Mouse (Mus musculus): Measurements from ENCODE around the gene Rpl12. TPM values are rescaled to one million over a fixed set of nuclear protein-coding genes. Genes with fewer than 3 reads are reported as not detected.

Rpl12 gene
- total RNA-seq (2022) = 10 to 100 TPM; 56.3 to 66.1 (median 58.9) TPM

DNA sequence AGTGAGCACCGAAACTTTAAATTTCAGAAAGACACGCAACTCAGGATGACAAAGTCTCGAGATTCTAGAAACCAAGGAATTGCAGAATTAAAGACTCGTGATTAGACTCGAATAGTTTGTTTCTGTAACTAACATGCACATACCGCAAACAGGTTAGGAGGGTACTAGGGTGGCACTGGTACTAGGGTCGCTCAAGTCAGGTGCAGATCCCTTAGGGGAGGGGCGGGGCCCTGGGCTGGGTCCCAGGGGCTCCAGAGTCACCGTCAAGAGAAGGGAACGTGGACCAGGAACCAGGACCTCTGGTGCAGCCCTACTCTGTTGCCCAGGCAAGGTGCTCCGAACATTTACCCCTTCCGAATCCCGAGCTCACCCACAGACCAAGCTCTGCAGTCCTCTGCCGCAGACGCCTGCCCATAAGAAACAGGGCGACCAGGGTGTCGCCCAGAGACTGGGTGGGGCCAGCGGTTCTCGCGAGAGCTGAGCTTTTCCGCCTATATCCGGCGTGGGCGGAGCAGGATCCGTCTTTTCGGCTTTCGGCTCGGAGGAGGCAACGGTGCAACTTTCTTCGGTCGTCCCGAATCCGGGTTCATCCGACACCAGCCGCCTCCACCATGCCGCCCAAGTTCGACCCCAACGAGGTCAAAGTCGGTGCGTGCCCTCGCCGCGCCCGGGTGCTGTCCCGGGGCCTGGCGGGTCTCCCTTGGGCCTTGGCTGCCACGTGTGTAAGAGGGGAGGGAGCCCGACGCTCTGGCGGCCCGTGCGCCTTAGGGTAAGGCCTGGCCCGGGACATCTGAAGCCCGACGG lies at the start of gene Rpl12, which contains the start of gene Lrsam1:
Gene Rpl12 (plus strand): TSS at position 368 of the 804 bp plus-strand sequence.
Gene Lrsam1 (minus strand): TSS at position 423 of the 804 bp plus-strand sequence.
- DNase-seq (ENCODE audit: low spot score) = peak; percentile 94

- no peak for DNase-seq (ENCODE audit: low spot score)
Measured at GRCm38 (mm10) chr2:32911639-32912182, 49.6 kb upstream of the Rpl12 start.

DNA sequence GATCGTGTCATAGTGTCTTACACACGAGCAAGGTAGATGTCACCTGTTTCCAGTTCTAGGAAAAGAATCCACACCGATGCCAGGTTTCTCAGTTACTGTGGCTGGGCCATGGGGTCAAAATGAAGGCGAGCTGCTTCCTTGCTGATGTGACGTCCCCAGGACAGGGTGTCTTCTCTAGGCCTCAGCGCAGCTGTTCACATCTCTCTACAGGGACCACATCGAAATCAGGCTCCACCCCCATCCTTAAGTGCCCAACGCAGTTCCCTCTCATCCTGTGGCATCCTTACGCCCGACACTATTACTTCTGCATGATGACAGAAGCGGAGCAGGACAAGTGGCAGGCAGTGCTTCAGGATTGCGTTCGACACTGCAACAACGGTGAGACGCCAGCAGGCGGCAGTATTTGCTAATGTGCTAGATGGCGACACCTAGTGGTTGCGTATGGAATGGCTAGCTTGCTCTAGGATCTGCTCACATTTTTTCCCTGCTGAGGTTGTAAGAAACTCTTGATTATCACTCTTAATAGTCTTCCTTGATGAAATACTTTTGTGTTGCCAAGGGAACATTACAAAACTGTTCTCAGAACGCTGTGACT lies 49.1 kb upstream of the Rpl12 start:
- peak; percentile 87 for DNase-seq (ENCODE audit: low spot score)

DNA sequence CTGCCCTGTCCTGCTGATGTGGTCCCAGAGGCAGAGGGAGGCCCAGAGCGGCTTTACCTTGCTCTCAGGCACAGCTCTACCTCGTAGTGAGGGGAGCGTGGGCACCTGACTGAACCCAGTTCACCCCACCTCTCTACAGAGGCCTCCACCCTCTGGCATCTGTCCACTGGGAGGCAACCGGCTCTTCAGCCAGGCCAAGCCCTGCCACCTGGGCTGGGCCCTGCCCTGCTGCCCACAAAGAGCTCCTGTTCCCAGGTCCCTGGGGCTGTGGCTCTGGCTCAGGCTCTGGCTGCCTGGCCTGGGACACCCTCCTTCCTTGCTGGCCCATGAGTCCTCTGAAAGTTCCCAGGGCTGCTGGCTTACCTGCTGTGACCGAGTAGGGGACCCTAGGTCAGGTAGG lies 47.0 kb upstream of the Rpl12 start:
- DNase-seq (ENCODE audit: low spot score) = no peak

GRCm38 (mm10) chr2:32914896-32915295 lies 46.5 kb upstream of the Rpl12 start:
- peak; percentile 73 for DNase-seq (ENCODE audit: low spot score)

DNA sequence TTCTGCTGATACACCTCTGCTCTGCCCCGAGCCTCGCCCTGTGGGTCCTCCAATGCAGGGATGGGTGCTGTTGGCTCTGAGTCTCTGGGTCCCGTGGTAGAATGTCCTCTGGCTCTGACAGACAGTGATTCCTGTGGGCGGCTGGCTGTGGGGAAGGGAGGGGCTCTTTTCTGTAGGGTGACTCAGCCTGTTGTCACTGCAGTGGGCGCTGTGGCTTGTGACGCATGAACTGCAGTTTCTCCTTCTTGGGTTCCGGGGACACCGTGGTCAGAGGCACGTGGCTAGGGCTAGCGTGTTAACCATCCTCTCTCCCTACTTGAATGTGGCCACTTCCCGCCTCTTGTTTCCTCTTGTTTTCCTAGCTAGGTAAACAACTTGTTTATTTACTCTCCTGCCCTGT lies 43.8 kb upstream of the Rpl12 start:
- DNase-seq (ENCODE audit: low spot score) = peak; percentile 68

DNA sequence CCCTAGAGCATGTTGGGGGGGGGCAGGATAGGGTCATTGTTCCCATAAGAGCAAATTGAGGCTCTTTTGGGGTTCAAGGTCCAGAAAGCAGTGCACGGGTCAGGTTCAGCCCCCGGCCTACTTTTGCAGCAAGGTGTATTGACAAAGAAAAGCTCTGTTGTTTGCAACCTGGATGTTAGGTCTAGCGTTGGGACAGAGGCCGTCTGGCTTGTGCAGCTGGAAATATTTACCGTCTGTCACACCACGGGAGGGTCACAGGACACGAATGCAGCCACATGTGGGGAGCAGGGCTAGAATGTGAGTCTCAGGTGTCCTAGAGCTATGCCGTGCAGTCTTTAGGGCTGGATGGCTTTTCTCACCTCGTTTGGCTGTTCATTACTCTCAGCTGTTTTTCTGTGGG lies 43.0 kb upstream of the Rpl12 start:
- no peak for DNase-seq (ENCODE audit: low spot score)

DNA sequence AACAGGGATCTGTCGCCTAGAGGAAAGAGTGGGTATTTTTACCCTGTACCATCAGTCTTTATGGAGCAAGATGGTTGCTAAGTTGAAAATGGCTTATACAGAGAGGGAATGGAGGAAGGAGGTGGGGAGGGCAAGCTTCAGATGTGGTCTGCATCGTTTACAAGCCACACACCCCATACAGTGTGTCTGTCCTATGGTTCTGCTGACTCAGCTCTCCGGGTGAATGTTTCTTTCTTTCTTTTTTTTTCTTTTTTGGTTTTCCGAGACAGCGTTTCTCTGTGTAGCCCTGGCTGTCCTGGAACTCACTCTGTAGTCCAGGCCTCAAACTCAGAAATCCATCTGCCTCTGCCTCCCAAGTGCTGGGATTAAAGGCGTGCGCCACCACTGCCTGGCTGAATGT lies 40.1 kb upstream of the Rpl12 start:
- no peak for DNase-seq (ENCODE audit: low spot score)

- DNase-seq (ENCODE audit: low spot score) = no peak
Measured at GRCm38 (mm10) chr2:32921801-32922380, 39.5 kb upstream of the Rpl12 start.

DNA sequence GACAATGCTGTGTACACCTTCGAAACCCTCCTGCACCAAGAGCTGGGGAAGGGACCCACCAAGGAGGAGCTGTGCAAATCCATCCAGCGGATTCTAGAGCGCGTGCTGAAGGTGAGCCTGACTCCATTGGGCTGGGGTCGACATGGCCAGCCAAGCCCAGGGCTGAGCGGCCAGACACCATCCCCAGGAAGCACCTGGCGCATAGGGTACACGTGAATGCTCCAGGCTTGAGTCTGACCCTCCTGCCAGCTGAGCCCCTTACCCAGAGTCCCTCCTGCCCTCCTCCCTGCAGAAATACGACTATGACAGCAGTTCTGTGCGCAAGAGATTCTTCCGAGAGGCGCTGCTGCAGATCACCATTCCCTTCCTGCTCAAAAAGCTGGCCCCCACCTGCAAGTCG lies 38.8 kb upstream of the Rpl12 start:
- no peak for DNase-seq (ENCODE audit: low spot score)

- DNase-seq (ENCODE audit: low spot score) = no peak
Measured at GRCm38 (mm10) chr2:32923551-32924250, 37.7 kb upstream of the Rpl12 start.

DNA sequence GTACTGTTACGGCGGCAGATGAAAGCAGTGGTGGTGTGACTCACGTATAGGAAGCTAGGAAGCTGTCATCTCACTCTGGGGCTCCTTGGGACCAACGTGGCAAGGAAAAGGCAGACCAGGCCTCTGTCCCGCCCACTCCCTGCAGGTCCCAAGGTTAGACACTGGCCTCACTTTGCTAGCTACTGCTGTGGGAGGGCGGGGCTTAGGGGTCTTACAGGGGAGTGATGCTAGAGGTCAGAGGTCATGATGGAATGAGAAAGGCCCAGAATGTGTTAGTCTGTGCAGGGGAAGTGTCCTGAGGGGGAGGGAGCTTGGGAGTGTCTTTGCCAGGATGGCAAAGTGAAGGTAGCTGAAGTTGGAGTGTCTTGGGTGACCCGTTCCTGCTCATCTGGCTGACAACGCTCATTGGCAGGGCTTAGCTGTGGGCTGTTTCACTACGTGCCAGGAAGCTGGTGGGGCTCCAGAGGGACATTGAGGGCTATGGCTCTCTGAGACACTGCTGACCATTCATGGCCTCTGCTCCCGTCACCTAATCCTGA lies 37.0 kb upstream of the Rpl12 start:
- DNase-seq (ENCODE audit: low spot score) = no peak

DNA sequence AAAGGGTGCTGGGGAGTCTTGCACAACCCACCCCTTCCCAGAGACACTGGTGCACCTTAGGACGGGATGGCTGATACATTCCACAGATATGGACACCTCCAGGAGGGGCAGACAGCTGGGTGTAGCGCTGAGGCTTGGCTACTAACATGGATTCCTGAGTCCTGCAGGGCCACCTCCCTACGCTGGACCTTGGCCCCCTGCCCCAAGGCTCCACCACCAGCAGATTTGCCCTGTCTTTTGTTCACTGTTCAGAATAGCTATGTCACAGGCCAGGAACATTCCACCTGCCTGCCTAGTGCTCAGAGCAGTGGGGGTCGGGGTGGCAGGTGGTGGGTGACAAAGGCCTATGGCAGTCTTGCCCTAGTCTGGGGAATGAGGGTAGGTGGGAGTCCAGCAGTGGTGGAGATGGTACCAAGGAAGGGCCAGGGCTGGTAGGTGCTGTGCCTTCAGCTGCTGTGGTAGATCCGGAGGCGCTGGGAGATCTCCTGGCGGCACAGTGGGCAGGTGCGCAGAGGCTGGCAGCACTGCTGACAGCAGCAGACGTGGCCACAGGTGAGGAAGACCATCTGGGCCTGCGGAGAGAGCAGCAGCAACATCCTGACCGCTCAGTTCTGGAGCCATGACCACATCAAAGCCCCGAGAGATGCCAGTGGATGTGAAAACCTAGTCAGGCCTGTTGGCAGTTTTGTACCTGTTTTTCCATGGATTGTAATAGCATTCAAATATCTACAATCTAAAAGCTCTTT lies 34.9 kb upstream of the Rpl12 start:
- DNase-seq (ENCODE audit: low spot score) = no peak

DNA sequence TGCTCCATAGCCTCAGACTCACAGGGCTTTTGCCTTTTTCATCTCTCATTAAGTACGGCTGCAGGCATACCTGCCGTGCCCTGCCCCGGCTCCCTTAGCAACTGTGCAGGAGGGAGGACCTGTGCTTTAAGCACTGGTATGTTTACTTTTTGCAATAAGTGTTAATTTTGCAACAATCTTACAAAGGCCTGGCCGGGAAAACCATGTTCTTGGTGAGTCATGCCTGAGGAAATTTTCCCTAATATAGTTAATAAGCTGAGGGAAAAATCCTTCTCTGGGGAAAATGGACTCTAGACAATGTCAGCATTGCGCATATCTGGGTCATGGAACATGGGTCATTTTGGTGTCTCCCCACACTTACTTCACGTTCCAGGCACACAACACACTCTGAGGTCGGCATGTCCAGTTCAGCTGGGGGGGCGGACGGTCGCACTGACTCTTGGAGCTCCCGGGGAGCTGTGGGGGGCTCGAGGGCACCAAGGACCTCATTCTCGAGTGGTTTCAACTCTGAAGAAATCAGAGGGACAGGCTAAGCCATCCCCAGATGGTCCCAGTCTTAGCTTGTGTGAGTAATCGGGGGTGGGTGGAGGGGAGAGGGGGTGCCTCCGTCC lies 33.6 kb upstream of the Rpl12 start:
- peak; percentile 28 for DNase-seq (ENCODE audit: low spot score)

DNA sequence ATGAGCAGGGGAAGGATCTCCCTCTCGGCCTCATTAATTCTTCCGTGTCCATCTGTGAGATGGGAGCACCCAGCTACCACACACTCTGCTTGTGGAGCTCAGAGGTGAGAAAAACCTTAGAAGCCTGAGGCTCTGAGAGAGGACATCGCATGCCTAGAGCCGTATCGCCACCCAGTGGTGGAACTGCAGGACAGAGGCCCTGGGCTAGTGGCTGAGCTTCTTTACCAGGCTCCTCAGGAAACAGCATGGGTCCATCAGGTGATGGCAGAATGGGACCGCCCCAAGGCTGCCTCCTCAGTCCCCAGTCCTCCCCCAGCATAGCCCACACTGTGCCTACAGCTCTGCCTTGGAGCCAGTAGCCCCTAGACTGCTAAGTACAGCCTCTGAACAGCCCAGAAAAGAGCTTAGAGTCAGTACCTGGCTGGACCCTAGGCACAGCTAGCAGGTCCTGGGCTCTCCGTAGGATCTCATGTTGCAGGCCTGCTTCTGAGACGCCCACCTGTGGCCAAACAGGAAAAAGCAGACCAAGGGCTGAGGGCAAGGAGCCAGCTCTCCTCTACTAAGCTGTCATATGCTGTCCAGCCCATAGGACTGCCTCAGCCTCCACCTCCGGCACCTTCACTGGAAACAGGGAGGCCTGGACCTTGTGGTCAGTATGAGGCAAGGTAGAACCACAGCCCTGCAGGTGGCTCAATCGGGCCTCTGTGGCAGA lies 33.0 kb upstream of the Rpl12 start:
- DNase-seq (ENCODE audit: low spot score) = peak; percentile 74

GRCm38 (mm10) chr2:32928947-32929829 lies 32.2 kb upstream of the Rpl12 start:
- DNase-seq (ENCODE audit: low spot score) = no peak

DNA sequence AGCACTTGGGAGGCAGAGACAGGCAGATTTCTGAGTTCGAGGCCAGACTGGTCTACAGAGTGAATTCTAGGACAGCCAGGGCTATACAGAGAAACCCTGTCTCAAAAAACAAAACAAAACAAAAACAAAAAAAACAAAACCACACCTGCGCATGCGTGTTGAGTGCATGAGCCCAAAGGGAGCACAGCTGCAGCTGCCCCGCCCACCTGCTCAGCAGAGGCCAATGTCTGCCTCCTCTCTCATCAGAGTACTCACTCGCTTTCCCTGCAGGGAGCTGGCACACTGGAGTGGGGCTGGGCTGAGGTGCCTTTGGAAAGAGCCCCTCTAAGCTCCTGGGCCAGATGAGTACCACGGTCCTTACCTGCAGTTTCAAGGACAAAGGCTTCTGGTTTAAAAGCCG lies 29.6 kb upstream of the Rpl12 start:
- DNase-seq (ENCODE audit: low spot score) = no peak

DNA sequence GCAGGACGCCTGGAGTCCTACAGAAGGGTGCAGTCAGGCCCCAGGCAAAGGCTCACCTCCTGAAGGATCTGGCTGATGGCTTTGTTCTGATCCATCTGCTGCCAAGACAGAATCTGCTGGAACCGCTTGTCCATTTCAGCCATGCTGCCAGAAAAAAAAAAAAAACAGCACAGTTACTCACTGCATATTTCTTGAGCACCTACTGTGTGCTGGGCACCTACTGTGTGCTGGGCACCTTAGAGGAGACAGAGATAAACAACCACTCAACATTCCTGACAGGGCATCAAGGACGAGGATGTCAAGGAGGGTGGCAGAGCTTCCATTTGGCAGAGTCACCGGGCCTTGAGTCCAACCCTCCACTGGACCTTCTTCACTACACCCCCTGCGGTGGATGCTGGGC lies 22.6 kb upstream of the Rpl12 start:
- DNase-seq (ENCODE audit: low spot score) = no peak

- peak; percentile 55 for DNase-seq (ENCODE audit: low spot score)
Measured at GRCm38 (mm10) chr2:32939418-32939817, 21.9 kb upstream of the Rpl12 start.
